Mouse (Mus musculus) frontal cortex, postnatal 10 days (tissue): ENCODE data around the gene Nes.

Experiments used
- DNase-seq, 2 experiments: peaks; one replicate each; pipeline ENCODE4 v3.0.0; 2022; ENCODE audit warnings: low spot score in 2 of 2, mixed read lengths in 1 of 2

The Nes gene

DNA sequence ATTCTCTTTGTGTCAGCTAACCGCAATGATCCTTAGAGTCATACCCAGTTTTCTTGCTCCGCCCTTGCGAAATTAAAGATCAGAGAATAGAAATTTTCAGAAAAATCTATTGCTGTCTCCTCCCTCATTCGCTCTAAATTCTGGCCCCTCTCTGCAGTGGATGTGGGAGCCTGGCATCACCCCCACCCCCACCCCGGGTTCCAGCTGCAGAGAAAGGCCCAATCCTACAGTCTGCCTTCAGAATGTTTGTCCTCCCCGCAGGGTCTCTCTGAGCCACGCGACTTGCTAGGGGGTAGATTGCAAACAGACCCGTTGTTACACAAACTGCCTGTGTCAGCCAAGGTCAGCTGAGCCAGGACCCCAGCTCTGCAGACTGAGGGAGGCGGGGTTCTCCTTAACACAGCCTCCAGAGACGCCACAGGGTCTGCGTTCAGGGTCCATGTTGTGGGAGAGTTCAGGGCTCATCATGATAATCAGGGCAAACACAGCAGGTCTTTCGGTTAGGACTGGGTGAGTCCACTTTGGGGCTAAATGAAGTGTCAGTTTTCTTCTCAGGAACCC is 20.8 kb upstream of the Nes start:
- DNase-seq: no peak

- no peak for DNase-seq
Observed at GRCm38 (mm10) chr3:87951946-87952345, 18.9 kb upstream of the Nes start.

DNA sequence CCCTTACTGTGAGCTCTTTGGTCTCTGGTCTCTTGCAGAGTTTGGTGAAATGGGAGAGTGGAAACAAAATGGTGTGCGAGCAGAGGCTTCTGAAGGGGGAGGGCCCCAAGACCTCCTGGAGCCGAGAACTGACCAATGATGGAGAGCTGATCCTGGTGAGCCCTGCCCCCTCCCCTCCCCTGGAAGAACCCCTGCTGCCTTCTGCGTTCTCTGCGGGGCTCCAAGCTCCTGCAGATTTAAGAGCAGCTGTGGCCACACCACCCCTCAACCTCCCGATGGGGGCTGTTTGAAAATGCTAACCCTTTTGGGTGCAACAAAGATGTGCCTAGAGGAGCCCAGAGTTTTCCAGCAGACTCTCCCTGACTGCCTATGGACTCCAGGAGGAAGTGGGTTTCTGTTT is 18.4 kb upstream of the Nes start:
- no peak for DNase-seq

DNA sequence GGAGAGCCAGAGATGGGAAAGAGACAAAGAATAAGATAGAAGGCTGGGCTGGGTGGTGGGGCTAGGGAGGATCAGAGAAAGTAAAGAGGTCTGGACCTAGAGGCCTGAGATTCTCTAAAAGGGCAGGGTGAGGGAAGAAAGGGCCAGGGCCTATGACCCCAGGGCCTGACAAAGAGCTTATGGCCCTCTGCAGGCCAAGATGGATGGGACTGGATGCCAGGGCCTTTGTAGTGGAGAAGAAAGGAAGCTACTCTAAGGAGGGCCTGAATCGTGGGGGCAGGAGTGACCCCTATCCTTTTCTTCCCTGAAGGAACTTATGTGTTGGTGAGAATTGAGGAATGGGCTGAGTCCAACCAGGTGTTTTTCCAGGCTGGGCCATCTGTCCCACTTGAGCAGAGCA is 12.8 kb upstream of the Nes start:
- DNase-seq: no peak

DNA sequence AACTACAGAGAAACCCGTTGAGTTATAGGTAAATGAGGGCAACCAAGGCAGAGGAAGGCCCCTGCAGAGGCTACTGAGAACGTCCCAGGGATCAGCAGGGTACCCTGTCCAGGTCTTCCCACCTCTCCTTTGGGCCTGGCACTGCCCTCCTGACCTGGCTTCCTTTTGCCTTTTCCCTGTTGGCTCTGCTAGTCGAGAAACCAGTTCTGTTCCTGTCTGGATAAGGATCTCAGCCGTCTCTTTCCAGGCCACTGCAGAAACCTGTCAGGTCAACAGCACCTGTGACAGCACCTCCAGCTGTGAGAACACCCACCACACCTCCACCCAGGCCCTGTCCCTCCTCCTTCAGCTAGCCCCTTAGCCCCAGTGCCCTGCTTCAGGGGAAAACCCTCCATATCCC is 12.4 kb upstream of the Nes start:
- no peak for DNase-seq

DNA sequence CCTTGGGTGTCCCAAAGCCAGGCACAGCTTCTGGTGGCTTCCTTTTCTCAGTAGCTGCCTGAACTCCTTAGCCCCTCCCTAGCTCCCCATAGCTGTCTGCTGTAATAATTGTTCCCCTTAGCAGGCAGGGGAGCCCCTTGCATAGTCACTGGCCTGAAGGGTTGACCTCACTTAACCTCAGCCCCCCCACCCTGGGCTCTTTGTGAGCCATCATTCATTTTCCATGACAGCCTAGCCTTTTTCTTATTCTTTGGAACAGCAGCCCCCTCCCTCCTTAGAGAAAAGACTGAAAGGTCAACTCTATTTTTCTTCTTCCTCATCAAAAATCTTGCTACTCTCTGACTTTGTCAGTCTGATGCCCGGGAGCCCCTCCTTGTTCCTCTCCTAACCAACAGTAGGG is 11.9 kb upstream of the Nes start:
- DNase-seq: no peak

DNA sequence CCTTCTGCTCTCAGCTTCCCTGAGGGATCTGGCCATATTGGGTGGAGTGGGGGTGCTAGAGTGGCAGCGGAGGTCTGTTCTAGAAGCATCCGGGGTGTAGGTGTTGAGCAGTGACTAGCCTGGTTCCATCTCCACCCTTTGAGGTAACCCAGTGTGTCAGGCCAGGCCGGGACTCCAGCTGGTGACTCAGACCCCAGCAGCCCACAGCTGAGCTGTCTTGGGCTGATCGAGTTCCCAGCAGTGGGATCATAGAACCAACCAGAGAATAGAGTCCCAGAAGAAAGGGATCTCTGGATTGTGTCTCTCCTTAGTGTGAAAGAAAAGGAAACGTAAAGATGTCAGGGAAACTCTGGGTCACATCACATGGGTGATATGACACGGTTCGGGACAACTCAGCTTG is 11.5 kb upstream of the Nes start:
- no peak for DNase-seq

DNA sequence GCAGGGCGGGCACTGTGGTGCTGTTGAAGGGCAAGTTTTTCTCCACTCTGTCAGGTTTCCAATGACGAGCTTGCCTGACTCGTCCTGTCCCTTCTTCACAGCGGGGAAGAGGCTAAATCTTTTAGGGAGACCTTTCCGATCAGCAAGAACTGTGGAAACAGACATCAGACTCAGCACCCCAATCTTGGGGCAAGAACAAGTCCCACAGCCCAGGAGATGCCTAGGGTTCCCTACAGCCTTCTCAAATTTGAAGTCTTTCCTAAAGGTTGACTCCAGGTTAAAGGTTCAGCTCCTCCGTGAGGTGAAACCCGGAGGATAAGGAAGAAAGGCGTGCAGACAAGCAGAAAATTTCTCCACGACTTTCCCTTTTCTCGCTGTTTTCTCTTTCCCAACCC is 10.7 kb upstream of the Nes start:
- no peak for DNase-seq

GRCm38 (mm10) chr3:87960586-87961191 is 10.2 kb upstream of the Nes start:
- peak; percentile 77 to 83 for DNase-seq

DNA sequence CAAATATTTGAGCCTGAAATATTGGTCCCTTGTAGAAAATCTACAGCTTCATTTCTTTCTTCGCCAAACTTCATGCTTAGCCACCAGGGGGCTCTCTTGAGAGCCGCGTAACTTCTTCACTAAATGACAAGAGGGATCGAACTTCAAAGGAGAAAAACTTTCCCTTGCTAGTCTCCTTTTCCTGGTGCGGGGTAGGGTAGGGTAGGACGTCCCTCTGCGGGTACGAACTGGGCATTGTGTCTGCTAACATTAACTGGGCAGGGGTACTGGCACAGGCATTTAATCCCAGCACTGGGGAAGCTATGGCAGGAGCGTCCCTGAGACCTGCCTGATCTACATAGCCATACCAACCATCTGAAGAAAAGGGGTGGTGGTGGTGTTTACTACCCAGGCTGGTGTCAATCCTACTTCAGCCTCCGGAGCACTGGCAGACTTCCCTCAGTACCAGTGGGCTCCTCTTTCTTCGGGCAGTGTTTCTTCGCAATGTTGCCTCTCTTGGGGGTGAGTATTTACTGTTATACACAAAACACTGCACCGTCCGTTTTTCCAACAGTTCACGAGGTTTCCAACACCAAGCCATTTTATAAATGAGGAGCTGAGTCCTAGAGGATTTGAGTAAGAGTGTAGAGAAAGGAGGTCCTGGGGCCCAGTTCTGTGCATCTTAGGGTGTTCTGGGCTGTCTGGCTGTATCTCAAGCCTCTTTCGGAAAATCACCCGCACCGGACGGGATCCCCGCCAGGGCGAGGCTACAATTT is 517 bp upstream of the Nes start:
- DNase-seq: peak in 1 of 2 experiments; percentile 41

GRCm38 (mm10) chr3:87971489-87972202 is 768 bp downstream of the Nes start:
- no peak for DNase-seq

- no peak for DNase-seq
Observed at GRCm38 (mm10) chr3:87972203-87972664, 1.4 kb downstream of the Nes start.

GRCm38 (mm10) chr3:87972776-87973175 is 1.9 kb downstream of the Nes start:
- no peak for DNase-seq

DNA sequence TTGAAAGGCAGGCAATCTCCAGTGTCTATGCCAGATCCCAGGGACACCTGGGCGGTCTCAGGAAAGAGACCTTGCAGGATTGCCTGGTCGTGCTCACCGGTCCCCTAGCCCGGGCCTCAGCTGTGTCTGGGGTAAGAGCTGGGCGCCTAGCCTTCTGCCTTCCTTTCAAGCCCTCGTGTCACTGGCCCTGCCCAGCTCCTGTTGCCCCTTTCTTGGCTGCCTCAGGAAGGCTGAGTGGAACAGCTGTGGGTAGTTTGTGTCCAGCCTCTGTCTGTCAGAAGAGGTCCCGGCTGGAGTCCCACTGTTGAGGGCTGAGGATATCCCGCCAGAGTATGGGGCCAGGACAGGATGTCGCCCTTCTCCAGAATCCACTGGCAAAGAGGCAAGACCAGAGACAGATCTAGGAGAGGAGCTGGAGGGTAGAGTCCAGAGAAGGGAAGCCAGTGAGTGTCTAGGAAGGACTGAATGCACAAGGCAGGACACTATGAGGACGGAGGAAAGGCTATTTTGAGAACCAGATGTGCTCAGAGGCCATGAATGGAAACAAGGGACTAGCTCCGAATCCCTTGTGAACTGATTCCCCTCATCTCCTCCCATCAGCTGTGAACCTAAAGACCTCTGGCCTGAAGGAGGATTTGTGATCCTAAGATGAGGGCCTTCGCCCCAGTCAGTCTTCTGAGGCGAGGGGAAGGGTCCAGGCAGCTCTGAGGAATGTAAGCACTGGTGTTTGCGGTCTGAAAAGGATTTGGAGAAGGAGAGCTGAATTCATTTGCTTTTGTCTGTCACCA is 2.9 kb downstream of the Nes start:
- DNase-seq: no peak

DNA sequence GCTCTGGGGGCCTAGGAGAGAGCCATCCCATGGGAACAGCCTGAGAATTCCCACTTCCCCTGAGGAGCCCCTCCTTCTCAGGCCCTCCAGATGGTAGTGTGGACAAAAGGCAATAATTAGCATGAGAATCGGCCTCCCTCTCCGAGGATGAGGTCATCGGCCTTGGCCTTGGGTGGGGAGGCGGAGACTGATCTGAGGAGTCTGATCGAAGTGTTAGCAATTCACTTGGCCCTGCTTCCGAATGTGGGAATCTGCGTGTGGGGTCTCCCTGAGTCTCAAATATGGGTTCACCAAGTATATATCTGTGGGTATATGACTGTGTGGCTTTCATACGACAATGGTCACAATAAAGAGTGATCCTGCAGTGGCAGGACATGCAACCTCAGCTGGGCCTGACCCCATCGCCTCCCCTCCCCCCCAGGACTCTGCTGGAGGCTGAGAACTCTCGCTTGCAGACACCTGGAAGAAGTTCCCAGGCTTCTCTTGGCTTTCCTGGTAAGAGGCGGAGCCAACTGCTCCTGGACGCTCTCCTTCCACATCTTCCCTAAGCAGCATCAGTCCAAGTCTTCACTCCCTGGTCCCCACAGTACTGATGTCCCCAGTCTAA is 3.6 kb downstream of the Nes start:
- no peak for DNase-seq

DNA sequence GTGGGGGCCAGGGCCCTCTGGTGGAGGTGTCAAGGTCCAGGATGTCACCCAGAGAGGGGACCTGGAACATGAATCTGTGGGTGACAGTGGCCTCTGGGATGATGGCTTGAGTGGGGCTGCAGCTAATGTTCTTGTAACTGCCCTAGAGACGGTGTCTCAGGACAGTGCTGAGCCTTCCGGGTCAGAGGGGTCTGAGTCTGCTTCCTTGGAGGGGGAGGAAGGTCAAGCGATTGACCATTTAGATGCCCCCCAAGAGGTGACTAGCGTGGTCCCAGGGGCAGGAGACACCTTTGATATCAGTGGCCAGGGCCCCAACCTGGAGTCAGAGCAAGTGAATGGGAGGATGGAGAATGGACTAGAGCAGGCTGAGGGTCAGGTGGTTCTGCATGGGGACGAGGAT is 8.6 kb downstream of the Nes start:
- no peak for DNase-seq

DNA sequence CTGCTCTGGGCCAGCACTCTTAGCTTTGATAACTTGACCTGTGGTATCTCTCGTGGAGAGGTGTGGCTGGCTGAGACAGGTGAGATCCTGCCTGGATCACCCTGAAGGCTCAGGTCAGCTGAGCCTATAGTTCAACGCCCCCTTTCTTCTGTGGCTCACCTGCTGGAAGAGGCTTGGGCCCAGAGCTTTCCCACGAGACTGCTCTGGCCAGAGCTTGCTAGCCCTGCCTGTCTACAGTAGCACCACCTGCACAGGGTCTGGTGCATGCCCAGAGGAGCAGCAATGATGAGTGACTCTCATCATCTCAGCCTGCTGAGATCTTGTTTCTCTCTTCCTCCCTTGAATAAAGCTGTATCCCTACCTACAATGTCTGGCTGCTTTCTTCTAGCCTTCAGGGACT is 9.2 kb downstream of the Nes start:
- DNase-seq: no peak

DNA sequence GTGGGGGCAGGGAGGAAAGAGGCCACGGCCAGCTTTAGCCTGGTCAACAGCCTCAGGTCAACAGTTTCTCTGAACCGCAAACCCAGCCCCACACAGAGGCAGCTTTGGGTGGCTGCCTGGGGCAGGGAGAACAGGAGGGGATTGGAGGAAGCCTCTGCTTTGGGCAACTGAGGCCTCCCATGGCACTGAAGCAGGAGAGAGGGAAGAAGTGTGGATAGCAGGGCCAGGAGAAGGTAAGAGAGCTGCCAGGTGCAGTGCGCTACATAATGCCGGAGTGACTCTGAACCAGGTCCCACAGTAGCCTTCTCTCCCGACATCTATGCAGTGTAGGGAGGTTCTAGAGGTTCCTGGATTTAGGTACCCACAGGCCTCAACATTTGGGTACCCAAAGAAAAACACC is 9.8 kb downstream of the Nes start:
- DNase-seq: no peak

DNA sequence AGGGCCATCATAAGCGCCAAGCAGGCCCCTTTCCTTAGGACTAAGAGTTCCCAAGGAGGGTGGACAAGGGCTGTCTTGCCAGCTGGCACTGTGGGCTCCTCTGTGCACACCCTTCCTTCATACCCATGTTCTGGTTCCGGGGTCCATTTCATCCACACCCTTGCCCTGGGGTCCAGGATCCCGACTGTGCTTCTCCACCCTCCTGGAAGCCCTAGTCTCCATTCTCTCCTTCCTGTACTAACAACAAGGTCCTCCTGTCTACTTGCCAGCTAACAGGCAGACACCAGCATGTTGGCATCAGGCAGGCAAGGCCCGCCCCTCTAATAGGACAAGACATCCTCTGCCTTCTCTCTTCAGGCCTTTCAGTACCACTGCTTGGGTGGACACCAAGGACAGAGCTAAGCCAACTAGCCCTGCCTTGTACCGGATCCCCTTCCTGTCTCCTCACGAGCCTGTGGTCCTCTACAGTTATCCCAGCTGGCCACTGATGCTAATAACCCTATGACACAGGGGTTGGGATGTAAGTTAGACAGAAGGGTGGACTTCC is 10.4 kb downstream of the Nes start:
- no peak for DNase-seq

DNA sequence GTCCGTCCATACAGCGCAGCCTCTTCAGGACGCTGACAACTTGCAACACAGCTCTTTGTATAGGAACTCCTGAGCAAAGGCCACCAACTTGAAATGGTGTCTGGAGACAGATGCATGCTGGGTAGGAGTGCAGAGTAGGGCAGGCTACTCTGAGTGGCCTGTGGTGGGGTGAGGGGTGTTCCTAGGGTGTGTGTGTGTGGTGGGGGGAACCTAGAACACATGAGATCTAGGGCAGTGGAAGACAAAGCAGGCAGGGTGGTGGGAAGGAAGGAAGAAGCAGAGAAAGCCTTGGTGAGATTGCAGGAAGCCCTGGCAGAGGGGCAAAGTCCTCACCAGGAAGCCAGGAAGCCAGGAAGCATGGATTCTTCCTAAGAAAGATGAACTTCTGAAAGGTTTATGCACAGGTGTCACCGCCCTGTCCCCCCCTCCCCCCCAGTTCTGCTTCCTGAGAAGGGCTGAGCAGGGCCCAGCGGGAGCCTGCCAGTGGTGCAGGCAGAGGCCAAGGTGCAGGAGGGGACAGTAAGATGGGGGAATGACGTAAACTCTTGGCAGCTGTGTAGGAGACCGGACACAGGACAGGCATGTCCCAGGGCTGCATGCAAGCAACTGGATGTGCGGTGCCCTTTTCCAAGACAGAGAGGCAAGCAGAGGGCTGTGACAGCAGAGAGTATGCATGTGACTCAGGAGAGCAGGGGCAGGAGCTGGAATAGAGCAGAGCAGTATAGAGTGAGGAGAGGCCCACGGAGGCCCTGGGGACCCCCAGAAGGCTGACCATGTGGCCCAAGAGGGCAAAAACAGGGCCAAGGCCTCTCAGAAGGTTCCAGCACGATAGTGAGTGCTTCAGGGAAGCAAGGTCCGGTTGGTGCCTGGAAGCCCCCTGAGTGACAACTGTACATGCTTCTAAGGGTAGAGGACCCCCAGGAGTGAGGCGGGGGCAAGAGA is 11.3 kb downstream of the Nes start:
- DNase-seq: no peak
